Mouse (Mus musculus): Measurements from ENCODE around the gene Smyd3. TPM values are rescaled to one million over a fixed set of nuclear protein-coding genes. Genes with fewer than 3 reads are reported as not detected.
"Not testable (repeated sequence)": the region's sequence is repeated elsewhere in the genome, so short reads cannot be mapped to it uniquely, and the experiment has no call there.

The Smyd3 gene
- total RNA-seq, 4 experiments from 2014 or later, result 7.0 to 8.3 (median 7.8) TPM

DNA sequence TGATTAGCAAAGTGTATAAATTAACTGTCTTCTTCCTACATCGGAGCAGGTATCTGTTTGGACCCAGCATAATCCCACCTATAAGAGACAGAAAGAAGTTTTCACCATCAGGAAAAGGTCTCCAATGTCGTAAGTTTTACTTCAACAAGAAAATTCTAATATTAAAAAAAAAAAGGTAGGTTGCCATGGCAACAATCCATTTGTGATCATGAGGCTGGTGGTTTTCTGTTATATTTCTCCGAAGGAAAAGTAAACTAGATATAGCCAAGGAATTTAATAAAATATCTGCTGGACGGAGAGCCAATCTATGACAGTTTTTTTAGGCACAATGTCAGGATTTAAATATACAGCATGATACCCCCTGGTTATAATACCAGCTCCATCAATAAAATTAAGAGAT lies 142.9 kb downstream of the Smyd3 start:
- no peak for DNase-seq (ENCODE audit: low spot score)

DNA sequence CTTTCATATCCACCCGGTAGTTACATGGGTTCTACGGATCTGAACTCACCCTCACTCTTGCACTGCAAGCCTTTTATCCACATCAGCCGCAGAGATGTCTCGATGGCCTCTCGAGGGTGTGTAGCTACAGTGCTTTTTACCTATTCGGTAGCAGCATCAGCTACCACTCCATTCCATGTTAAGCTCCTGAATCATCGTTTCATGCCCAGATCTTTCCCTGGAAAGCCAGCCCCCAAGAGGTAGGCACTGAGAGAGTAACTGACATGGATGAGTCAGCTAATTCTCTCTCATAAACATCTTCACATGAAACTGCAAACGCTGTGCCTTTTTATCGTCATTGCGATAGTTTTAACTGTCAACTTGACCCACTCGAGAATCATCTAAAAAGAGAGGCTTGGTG lies 143.9 kb downstream of the Smyd3 start:
- no peak for DNase-seq (ENCODE audit: low spot score)

DNA sequence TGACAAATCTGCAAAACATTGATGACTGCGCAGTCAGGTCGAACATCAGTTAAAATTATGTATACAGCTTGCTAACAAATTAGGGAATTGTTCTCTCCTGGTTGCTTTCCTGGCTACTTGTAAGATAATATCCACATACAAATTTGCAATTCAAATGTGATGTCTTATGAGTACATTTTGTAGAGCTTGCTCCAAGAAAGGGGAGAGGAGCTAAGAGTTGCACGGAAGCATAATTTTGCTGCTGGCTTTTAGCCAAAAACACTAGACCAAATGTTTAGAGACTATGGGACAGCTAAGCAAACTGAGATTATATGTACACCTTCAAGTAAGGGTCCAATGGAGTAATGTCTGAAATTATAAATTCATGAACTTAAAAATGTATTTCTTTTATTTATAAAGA lies 146.7 kb downstream of the Smyd3 start:
- DNase-seq (ENCODE audit: low spot score), result no peak

DNA sequence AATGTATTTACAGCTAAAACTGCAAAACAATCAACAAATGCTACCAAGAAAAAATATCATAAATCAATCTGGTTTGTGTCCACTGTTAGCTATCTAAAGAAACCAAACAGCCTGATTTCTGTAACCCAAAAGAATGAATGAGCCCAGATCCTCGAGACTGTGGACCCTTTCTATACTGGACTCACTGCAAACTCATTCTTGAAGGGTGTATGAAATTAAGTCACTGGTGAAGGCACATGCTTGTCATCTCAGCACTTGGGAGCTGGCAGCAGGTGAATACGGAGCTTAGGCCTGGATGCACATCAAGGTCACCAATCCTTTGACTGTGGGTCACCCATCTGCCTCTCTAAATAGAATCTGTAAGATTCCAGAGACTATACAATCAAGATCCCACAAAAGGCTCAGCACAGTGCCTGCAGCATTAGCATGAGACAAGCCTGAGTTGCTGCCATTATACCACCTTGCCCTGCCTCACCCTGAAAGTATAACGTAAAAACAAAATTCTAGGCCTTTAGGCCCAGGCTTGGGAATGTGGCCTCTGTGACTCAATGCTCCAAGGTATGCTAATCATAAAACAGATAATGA lies 149.3 kb downstream of the Smyd3 start:
- DNase-seq (ENCODE audit: low spot score), result no peak

DNA sequence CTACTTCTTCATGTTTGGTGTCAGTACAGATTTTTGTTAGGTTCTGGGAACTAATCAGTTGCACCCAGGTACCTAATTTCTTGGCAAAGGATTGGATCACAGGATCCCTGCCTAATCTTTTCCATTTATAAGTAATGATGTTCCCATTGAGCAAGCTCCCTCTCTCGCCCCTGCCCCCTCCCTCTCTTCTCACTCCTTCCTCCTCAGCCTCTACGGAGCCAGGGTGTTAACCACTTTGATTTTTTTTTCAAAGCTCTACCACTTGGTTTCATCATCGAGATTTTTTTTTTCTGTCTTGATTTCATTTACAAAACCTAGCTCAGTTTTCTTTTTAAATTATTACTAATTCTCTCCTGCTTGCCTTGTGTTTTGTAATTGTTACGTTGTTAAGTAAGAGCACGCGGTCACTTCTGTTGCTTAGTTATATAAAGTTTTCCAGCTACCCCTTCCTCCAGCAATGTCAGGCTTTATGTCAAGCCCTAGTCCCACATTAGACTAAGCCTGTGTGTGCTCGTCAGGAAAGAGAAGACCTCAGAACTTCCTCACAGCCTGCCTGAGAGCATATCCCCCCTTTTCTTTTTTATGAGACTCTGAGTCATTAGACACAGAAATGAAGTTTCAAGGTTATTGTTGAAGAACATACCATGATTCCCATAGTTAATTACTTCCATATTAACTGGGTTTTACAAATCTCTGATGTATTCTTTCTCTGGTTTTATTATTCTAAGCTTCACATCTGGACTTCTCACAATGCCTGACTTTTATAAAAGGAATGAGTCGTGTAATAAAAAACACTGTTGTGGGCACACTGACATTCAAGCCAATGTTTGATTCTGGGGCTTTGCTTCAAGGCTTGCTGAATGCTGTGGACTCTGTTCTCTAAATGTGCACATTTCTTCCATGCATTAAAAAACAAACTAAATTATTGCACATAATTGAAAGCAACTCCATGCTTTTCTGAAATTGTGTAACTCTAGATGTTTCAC lies 156.1 kb downstream of the Smyd3 start:
- DNase-seq (ENCODE audit: low spot score), result no peak

DNA sequence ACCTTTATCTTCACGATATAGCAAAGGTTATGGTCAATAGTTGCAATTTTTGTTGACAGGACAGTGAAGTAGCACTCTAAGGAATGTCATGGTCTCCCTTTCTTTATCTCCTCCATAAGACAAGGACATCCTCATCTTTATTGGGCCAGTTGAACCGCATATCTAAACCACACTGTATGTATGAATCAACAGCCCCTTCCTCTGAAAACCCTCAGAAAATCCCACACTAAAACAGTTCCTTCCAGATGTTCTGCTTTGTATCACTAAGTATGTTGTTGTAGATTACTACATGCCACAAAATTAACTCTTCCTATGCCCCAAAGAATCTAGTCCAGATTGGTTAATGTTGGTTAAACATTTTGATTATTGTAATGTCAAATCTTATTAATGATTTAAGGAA lies 160.7 kb downstream of the Smyd3 start:
- DNase-seq (ENCODE audit: low spot score), result no peak

DNA sequence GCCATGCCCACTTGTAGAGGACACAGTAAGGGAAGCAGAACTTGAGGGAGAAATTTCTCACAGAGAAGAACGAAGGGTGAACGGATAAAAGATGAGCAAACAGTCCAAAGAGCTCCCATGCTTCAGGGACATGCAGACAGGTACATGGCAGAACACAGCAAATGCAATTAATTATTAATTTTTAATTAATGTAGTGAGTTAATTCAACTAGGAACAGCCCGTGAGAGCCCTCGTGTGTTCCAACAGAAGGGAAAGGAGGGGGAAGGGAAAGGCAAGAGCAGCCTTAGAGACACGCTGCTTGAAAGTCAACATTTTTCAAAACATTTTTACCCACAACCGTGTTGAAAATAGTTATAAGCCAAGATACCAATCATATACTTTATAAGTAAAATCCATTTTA lies 163.6 kb downstream of the Smyd3 start:
- DNase-seq (ENCODE audit: low spot score), result no peak

DNA sequence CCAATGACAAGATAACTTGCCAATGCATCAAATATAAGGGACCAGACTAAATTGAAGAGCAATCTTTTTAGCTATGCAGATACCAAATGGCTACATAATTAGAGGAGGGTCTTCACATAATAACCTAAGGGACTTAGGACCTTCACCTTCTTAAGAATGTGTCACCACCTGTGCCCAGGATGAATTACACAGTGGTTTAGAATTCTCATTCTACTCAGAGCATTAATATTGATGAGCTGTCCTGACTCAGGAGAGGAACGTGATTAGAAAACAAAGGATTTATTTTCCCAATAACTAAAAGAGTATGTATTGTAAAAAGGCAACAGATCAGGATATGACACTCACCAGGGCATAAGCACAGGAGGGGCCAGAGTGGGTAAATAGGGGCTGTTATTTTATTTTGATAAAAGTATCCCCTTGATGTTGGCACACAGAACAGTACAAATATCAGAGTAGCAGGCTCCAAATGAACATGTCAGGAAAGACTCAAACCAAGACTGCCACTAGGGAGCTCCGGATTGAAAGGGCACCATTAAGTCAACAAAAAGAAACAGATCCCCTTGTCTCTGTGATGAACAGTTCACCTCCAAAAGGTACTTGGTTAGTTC lies 172.4 kb downstream of the Smyd3 start:
- no peak for DNase-seq (ENCODE audit: low spot score)

DNA sequence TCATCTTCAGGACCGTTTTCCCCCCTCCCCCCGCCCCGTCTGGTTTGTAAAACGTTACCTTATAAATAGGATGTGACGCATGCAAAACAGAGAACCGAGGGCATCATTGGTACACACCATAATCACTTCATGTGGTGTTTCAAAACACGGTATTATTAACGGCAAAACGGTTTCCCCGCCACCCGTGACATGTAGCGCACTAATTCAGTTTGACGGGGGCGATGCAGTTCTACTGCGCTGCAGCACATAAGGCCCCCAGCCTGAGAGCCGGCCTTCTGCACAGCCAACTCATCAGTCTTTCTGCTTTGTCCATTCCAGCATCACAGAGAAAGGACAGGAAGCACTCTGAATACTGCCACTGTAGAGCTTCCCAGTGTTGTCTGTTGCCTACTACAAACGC lies 174.4 kb downstream of the Smyd3 start:
- no peak for DNase-seq (ENCODE audit: low spot score)

DNA sequence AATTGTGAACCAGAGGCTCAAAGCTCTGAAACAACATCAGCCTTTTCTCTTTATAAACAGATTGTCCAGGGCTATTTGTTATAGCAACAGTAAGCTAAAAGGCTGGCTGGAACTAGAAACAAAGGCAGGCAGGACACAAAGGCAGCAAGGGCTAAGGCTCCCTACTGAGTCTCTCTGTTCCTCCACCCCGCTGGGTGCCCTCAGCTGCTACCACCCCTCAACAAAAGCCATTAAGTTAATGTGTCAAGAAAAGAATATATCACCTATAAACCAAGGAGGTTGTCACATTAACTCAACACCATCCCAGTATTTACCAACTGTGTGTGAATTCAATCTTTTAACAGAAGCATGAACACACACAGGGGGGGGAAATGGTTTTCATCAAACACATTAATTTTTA lies 176.3 kb downstream of the Smyd3 start:
- DNase-seq (ENCODE audit: low spot score), result no peak

DNA sequence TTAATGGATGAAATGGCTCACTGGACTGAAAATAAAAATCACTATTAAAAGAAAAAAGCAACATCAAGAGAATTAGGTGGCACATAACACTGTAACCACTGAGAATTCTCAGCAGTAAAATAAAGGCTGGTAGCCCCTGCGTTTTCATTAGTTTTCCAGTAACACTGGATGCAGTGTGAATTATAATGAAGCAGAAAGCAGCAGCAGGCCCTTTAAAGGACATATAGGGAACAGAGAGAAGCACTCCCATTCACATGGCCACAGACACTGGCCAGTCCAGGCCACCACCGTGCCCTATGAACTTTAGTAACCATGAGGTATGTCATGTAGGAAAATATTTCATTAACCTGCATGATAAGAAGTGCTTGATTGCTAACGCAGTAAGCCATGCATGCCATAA lies 178.8 kb downstream of the Smyd3 start:
- no peak for DNase-seq (ENCODE audit: low spot score)

DNA sequence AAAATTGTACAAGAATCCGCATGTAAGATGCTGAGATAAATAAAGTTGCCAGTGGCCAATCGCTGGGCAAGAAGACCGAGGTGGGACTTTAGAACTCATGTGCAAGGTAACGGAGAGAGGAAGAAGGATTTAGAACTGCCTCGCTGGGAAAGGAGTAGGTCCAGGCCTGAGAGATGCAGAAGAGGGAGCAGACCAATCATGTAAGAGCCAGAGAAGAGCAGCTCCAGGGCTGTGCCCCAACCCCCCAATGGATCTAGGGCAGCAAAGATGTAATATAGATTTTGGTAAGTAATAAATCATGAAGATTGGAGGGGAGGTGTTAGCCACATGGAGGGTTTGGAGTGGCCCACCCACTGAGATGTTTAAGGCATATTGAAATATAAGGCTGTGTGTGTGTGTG lies 180.3 kb downstream of the Smyd3 start:
- DNase-seq (ENCODE audit: low spot score), result no peak

DNA sequence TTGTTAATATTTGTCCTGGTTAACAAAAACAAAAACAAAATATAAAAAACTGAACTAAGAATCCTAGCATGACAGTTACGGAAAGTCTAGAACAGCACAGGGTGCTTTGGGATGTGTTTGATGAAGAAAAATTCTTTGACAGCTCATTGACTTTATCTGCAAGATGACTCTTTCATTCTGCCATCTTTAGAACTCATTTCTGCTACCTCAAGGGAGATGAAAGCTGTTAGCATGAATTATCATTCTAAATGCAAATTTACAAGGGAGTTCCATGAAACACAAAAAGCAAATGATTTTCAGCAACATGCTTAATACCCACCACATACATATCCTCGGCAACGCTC lies 190.9 kb downstream of the Smyd3 start:
- DNase-seq (ENCODE audit: low spot score), result no peak

DNA sequence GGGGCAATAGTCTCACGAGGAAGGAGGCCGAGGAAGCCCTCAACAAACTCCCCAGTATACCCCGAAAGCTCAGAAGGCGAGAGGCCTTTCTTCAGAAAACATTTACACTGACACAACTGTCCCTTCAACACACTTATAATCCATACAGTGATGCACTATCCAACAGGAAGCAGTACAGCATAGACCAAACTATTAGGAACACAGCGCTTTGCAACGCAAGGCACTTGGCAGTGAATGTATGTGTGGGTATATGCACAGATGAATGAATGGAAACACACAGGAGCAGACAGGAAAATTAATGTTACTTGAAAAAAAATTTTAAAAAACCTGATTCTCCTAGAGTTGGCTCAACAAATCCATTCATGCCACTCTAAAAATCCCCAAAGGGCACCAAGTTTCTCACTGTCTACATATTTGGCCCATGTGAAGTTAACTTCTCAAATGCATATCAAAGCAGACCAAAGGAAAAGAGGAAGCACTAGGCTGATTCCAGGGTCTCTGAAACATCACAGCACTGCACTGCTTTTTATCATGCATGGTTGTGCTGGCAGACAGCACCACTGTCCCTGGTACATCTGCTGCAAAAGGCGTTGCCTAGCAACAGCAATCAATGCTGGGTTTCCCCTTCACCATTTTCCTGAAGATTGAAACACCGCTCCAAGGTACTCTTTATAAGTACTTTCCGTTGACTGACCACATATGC lies 191.4 kb downstream of the Smyd3 start:
- no peak for DNase-seq (ENCODE audit: low spot score)

DNA sequence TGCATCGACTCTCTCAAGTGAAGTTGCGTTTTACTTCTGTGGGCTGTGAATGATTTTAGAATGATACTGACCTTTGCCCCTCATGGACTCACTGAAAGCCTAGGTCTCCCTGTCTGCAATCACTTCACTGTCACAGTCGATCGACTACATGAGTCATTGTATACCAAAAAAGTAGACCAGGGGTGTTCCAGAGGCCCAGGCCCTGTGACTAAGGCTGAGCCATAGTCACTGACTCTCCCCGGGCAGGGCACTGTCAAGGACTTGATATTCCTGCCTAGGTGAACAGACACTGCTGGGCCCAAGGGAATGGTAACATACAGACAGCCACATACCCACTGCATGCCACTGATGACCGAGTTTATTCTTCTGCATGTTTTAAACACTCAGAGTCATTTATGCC lies 193.6 kb downstream of the Smyd3 start:
- no peak for DNase-seq (ENCODE audit: low spot score)

DNA sequence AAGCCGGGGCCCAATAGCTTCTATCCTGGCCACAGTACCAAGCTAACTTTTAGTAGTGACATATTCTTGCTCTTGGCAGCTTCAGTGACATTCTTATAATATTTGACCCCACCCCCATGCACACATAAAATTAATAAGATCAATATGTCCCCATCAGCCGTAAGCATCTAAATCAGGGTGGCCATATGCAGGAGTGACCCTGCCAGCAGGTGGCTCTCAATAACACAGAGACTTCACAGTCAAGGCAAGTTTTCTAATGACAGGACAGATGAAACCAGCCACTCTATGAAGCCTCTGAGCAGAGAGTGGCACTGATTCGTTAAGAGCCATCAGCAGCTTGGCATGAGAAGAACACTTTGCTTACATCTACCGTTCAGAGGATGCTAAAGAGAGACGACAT lies 204.2 kb downstream of the Smyd3 start:
- DNase-seq (ENCODE audit: low spot score), result no peak

DNA sequence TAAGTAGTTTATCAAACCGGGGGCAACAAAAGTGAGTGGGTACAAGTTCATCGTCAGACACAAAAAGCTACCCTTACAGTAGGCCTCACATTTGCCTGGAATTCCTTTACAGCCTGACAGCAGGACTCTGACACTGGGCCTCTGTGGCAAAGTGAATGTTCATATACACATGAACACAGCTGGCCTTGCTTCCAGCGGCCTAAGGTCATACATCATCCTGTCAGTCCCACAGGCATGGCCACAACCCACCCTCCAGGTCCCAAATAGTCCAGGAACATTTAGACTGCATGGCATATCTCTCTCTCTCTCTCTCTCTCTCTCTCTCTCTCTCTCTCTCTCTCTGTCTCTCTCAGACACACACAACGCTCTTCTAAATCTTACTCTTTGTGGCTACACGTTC lies 208.4 kb downstream of the Smyd3 start:
- DNase-seq (ENCODE audit: low spot score), result no peak

DNA sequence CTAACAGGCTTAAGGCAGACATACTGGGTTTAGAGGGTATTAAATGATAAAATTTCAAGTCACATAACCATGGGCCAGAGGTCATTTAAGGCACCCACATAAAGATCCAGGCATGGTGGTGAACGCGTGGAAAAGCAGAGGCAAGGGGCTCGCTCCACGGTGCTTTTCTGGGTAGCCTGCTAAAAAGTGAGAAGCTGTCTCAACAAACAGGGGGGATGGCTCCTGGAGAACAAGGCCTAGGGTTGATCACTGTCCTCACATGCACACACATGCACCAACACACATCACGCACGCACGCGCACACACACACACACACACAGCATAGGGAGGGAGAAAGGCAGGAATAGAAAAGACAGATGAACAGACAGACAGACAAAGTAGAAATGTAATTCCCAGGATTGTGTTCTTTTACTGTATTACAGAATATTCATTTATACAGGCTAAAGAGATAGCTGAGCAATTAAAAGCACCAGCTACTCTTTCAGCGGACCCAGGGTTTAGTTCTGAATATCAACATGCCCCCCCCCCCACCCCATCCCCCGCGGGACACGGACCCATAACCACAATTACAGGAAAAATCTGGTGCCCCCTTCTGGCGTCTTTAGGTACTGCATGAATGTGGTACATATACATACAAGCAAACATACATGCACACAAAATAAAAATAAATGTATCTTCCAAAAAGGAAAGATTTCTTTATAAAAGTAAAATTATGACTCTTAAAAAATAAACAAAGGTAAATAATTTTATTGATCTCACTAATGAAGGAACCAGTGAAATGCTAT lies 215.2 kb downstream of the Smyd3 start:
- DNase-seq (ENCODE audit: low spot score), result no peak

DNA sequence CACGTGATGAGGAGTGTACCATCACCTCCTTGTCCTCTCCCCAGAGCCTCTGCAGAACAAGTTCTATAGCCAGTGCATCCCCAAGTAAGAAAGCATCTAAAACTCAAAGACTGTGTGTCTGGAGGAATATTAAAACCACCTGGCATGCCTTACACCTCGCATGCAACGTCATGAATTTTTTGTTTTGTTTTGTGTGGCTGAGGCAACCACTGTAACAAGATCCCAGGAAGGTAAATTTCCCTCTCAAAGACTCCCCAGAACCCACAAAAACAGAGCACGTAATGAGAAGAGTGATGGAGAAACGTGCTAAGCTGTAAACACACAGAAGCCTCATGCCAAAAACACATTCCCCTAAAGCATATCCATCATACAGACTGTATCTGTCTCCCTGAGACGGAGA lies 222.2 kb downstream of the Smyd3 start:
- DNase-seq (ENCODE audit: low spot score), result no peak

DNA sequence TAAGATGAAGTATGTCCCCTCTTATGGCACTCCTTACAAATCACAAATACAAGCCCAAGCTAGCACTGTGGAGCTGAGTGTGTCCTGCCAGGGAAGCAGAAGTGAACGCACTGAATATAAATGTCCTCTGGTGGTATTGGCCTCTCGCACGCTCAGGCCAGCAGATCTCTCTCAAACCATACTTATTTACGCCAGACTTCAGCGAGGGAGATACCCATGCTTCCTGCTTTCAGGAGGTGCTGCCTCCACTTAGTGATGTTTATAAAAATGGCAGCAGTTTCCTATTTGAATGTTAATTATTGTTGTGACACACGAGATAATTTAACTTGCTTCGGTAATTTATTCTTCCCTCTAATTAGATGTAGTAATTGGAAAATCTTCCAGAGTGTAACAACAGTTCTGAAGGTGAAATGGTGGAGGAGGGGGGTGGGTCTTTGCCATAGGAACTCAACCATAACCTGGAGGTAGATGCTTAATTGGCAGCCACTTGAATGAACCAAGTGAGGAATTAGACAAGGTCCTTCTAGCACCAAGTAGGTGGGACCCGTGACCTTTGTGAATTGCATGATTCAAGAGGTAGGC lies 224.0 kb downstream of the Smyd3 start:
- no peak for DNase-seq (ENCODE audit: low spot score)

DNA sequence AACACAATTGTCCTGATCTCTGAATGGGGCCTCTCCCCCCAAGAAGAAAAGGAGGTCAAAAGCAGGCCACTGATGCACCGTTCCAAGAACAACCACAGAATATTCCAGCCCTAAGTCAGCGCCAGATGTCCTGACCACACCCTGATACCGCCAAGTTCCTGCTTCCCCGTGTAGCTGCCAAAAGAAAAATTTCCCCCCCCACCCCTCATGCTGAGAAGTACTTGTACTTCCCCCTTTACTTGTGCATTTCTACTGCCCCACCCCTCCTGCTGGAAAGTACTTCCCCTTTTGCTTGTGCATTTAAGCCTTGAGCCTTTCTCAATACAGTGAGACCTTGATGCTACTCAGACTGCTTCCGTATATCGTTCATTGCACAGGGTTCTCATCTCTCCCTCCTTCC lies 227.7 kb downstream of the Smyd3 start:
- DNase-seq (ENCODE audit: low spot score), result not testable (repeated sequence)

All from heart, adult 8-10 months (tissue).